Mouse (Mus musculus): ENCODE measurements around the gene Gle1.
"Not testable (repeated sequence)": the region's sequence is repeated elsewhere in the genome, so short reads cannot be mapped to it uniquely, and the experiment has no call there.

Gene Gle1

GRCm38 (mm10) chr2:29934906-29935599 lies at the start of gene Gle1:
TSS of gene Gle1 (plus strand) at chr2:29935426.
- peak; percentile 94 to 97 for DNase-seq (ENCODE audit: low read depth in 1 of 2, low spot score in 2 of 2)

DNA sequence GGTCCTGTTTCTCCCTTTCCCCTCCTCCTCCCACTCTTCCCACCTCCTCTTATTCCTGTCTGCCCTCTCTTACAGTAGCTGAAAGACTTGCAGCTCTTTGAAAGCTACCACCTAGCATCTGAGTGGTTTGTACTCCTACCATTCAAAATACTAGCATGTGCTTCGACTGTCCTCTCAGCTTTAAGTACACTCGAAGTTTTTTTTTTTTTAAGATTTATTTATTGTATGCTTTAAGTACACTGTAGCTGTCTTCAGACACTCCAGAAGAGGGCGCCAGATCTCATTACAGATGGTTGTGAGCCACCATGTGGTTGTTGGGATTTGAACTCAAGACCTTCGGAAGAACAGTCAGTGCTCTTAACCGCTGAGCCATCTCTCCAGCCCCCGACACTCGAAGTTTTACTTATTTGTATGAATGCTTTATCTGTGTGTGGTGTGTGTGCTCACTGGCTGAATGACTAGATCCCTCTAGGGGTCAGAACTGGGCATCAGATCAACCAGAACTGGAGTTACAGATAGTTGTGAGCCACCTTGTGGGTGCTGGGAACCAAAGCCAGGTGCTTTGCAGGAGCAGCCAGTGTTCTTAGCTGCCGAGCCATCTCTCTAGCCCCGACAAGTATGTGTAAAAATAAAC lies 48.5 kb upstream of the Gle1 start:
- not testable (repeated sequence) for DNase-seq (ENCODE audit: low read depth in 1 of 2, low spot score in 2 of 2)

DNA sequence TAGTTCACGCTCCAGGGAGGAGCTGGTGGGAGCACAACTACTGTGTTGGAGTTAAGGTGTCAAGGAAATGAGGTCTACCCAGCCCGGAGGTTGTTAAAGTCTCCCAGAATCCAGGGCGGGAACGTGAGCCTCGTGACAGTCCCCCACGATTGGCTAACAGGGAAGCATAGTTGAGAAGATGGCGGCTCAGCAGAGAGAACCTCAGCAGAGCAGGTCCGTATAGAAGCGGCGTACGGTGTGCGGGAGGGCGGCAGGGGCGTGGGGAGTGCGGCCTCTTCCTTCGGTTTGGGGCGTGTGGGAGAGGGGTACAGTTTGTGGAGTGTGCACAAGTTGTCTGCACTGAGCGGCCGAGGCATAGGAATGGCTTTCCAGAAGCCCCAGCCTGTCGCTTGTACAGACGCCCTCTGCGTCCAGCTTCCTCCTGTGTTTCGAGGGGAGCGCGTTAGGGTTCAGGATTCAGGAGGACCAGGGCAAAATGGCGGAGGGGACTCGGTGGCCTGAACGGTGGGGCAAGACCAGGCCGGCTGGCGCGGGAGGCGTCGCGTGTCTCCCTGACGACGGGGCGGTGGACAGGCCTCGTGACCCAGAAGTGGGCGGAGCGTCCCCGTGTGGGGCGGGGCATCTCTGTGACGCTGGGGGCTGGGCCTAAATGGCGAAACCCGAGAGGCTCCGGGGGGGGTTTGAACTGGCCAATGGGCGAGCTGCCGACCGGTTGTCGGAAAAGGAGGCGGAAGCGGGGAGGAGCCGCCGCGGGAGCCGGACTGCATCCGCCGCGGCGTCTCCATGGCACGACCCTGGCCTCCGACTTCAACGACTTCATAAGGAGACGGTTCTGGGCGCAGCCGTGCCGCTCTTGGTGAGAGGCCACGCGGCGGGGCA lies 45.9 kb upstream of the Gle1 start, which contains the start of gene Odf2:
Odf2 (plus strand) TSS at position 156 of the 879 bp plus-strand sequence.
- DNase-seq (ENCODE audit: low read depth in 1 of 2, low spot score in 2 of 2), result peak; percentile 100

DNA sequence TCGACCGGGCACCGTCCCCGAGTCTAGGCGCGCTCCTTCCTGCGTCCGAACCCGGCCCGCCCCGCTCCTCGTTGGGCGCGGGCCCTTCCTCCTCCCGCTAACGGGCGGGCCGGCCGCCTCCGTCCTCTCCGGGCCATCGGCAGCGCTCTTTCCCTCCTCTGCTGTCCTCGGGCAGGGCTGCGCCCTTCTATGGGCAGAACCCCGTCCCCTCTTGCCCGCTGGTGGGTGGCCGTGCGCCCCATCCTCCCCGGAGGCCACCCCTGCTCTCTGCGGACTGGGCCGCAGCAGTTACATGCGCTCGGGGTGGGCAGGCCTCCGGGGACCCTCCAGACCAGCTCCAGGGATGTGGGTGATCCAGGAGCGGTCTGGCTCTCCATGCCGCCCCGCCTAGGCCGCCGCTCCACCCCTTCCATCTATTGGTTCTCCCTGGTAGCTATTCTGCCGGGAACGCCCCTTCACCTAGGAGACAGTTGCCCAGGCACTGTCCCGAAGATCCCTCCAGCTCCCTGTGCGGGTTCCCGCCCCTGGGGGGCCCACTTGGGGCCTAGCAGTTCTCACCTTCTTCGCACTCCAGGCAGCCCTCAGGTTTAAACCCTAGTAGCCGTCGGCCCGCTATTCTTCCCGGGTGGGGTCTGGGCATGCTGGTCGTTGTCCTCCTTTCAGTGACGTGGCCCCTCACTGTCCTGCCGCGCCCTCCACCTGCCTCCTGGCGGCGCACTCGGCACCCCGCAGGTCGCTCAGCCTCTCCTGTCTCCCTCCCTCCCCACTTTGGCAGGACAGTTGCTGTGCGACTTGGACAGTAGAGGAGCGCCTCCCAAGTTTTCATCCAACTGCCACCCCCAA lies 45.0 kb upstream of the Gle1 start:
- DNase-seq (ENCODE audit: low read depth in 1 of 2, low spot score in 2 of 2), result peak; percentile 54 to 56

DNA sequence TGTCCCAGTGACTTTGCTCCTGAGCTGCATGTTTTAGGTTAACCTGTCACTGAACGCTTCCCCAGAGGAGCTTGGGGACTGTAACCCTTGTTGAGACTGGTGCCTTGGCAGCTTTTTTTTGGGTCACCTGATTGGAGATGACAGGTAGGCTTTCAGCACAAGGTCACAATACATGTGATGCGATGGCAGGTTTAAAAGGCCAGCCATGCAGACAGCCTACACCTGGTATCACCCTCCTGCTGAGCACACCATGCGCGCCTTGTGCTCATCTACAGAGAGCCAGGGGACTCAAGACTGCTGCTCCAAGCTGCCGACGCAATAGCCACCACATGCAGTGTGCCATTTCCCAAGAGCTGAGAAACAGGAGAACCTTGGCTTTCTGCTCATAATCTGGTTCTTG lies 43.5 kb upstream of the Gle1 start:
- DNase-seq (ENCODE audit: low read depth in 1 of 2, low spot score in 2 of 2), result no peak

DNA sequence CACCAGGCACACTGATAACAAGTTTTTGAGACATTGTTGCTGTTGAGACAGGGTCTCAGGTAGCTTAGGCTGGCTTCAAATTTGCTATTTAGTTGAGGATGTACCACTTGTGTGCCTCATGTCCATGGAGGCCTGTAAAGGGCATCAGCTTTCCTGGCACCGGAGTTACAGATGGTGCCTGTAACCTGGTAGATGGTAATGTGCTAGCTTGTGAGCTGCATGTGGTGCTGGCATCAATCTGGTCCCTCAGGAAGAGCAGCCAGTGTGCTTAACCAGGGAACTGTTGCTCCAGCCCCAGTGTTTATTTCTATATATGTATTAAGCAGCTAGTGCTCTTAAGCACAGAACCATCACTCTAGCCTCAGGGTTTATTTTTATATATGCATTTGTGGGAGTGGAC lies 39.2 kb upstream of the Gle1 start:
- DNase-seq (ENCODE audit: low read depth in 1 of 2, low spot score in 2 of 2), result no peak

DNA sequence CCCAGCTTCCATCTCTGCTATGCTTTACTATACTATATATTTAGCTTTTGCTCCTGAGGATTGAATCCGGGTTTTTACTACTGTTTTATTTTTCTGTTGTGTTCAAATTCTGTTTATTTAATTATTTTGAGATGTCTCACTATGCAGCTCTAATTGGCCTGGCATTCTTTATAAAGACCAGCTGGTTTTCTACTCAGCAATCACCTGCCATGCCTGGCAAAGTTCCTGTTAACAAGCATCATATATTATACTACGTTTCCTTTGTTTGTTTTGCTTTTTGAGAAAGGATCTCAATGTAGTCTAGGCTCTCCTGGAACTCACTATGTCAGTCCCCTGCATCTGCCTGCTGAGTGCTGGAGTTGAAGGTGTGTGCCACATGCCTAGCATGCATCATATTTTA lies 37.9 kb upstream of the Gle1 start:
- DNase-seq (ENCODE audit: low read depth in 1 of 2, low spot score in 2 of 2), result no peak

DNA sequence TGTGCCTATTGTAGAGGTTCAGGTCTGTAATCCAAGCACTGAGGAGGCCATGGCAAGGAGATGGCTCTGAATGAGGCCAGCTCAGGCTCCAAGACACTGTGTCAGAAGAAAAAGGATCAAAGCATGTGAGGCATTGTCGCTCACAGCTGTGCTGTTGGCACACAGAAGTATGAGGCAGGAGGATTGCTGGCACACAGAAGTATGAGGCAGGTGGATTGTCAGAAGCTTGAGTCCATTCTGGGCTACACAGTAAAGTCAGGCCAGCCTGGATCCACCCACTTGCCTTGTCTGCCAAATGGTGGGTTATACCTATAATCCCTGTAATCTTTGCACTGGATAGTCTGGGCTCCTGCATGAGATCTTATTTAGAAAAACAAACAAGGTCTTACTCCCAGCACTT lies 37.1 kb upstream of the Gle1 start:
- no peak for DNase-seq (ENCODE audit: low read depth in 1 of 2, low spot score in 2 of 2)

DNA sequence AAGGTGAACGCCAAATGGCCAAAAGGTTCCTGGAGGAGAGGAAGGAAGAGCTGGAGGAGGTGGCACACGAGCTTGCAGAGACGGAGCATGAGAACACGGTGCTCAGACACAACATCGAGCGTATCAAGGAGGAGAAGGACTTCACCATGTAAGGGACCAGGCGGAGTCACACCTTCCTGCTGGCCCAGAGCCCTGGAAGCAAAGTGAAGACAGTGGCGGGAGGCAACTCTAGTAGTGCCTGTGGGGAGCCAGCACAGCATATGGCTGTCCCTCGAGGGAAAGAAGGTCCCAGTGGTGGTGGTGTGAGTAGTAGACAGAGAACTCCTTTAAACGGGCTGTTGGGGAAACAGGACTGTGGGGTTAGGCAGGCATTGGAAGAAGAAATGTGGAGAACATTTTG lies 33.0 kb upstream of the Gle1 start:
- no peak for DNase-seq (ENCODE audit: low read depth in 1 of 2, low spot score in 2 of 2)

GRCm38 (mm10) chr2:29908171-29908570 lies 27.1 kb upstream of the Gle1 start:
- not testable (repeated sequence) for DNase-seq (ENCODE audit: low read depth in 1 of 2, low spot score in 2 of 2)

- DNase-seq (ENCODE audit: low read depth in 1 of 2, low spot score in 2 of 2), result no peak
Observed at GRCm38 (mm10) chr2:29910042-29910441, 25.2 kb upstream of the Gle1 start.

DNA sequence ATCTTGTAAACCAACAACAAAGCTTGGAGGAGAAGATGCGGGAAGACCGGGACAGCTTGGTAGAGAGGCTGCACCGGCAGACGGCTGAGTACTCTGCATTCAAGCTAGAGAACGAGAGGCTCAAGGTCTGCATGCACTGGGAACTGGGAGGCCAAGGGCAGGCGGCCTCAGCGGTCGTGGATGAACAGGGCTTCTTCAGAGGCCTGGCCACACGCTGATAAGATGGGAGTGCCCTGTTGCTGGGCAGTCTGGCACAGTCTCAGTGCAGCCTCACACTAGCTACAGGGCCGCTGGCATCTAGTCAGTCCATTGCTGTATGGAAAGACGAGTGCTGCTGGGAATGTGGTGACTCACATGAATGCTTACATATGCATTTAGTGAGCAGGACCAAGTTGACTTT lies 17.6 kb upstream of the Gle1 start:
- DNase-seq (ENCODE audit: low read depth in 1 of 2, low spot score in 2 of 2), result no peak

GRCm38 (mm10) chr2:29922011-29922410 lies 13.2 kb upstream of the Gle1 start:
- DNase-seq (ENCODE audit: low read depth in 1 of 2, low spot score in 2 of 2), result no peak

DNA sequence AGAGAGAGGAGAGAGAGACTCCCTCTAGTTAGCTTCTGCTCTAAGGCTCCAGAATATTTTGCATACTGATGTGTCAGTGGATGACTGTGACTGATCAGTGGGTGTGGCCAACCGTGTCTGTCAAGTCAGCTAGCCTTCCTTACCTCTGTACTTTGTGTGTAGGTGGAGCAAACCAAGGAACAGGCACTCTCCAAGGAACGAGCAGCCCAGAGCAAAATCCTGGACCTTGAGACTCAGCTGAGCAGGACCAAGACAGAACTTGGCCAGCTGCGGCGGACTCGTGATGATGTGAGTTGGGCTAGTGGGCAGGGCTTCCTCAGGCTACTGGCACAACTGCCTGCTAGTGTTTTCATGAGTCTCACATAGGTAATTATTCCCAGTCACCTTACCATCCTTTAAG lies 8.7 kb upstream of the Gle1 start:
- DNase-seq (ENCODE audit: low read depth in 1 of 2, low spot score in 2 of 2), result no peak

GRCm38 (mm10) chr2:29930506-29930905 lies 4.7 kb upstream of the Gle1 start:
- DNase-seq (ENCODE audit: low read depth in 1 of 2, low spot score in 2 of 2), result no peak

- no peak for DNase-seq (ENCODE audit: low read depth in 1 of 2, low spot score in 2 of 2)
Observed at GRCm38 (mm10) chr2:29931194-29931593, 4.0 kb upstream of the Gle1 start.

DNA sequence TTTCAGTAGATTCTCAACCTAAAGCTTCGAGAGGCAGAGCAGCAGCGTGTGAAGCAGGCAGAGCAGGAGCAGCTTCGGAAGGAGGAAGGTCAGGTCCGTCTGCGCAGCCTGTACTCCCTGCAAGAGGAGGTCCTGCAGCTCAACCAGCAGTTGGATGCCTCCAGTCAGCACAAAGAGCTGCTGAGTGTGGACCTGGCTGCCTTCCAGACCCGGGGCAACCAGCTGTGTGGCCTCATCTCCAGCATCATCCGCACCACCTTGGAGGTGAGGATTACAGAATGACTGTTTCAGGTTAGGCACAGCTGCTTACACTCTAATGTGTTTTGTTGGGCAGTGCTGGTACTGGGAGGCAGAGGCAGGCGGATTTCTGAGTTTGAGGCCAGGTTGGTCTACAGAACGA lies 4.8 kb downstream of the Gle1 start:
- DNase-seq (ENCODE audit: low read depth in 1 of 2, low spot score in 2 of 2), result no peak

GRCm38 (mm10) chr2:29940826-29941225 lies 5.6 kb downstream of the Gle1 start:
- DNase-seq (ENCODE audit: low read depth in 1 of 2, low spot score in 2 of 2), result no peak

GRCm38 (mm10) chr2:29944723-29945122 lies 9.5 kb downstream of the Gle1 start:
- DNase-seq (ENCODE audit: low read depth in 1 of 2, low spot score in 2 of 2), result no peak

DNA sequence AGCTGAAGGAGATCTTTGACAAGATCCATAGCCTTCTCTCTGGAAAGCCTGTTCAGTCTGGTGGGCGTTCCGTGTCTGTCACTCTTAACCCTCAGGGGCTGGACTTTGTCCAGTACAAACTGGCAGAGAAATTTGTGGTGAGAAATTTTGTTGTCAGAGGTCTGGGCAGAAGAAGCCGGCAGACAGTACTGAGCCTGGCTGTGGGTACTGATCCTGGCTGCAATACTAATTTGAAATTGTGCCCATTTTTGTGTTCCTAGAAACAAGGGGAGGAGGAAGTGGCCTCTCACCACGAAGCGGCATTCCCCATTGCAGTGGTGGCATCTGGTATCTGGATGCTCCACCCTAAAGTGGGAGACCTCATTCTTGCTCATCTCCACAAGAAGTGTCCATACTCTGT lies 13.7 kb downstream of the Gle1 start:
- DNase-seq (ENCODE audit: low read depth in 1 of 2, low spot score in 2 of 2), result no peak

- DNase-seq (ENCODE audit: low read depth in 1 of 2, low spot score in 2 of 2), result no peak
Observed at GRCm38 (mm10) chr2:29961246-29961645, 26.0 kb downstream of the Gle1 start.

Data from monocyte, adult 2 months (primary cell).